Mouse (Mus musculus) midbrain, embryonic 14.5 days (tissue): ENCODE measurements at regions not wholly inside any gene's neighbourhood (a gene's known extent, or its start where the extent isn't known, plus 50 kb on each side); places are given as distances from the start of the nearest gene placed in this dataset.
"Not testable (repeated sequence)": the region's sequence is repeated elsewhere in the genome, so short reads cannot be mapped to it uniquely, and the experiment has no call there.

Source experiments
- ATAC-seq: fragments of 200-750 bp; cut with Nextera tagmentation; 2 replicates; pipeline ENCODE4 v1.8.0; 2017; ENCODE audit warnings: moderate number of reproducible peaks, moderate library complexity; ENCODE audit not compliant: low FRiP score, low TSS enrichment
- DNase-seq: peaks from one replicate; pipeline ENCODE4 v3.0.0-alpha.2; 2015
- H3K27ac ChIP-seq: fragments of 300-500 bp; sonication (generic); replicated peaks from 2 replicates; pipeline ENCODE4 v1.5.1; 2014; ENCODE audit warnings: mild to moderate bottlenecking, low read depth, low read length, moderate library complexity
- H3K27me3 ChIP-seq: fragments of 300-500 bp; sonication (generic); 2 replicates; pipeline ENCODE4 v1.6.1; 2014; ENCODE audit warnings: low read length, control low read depth, mixed read lengths; ENCODE audit not compliant: control insufficient read depth, insufficient read depth
- H3K36me3 ChIP-seq: fragments of 300-500 bp; sonication (generic); 2 replicates; pipeline ENCODE4 v1.6.1; 2014; ENCODE audit warnings: low read length, control low read depth; ENCODE audit not compliant: control insufficient read depth, insufficient read depth
- H3K4me1 ChIP-seq: fragments of 300-500 bp; sonication (generic); 2 replicates; pipeline ENCODE4 v1.6.1; 2014; ENCODE audit warnings: mild to moderate bottlenecking, antibody characterized with exemption, low read length, control low read depth; ENCODE audit not compliant: control insufficient read depth, insufficient read depth
- H3K4me2 ChIP-seq: fragments of 300-500 bp; sonication (generic); 2 replicates; pipeline ENCODE4 v1.6.1; 2014; ENCODE audit warnings: mild to moderate bottlenecking, low read length, moderate library complexity
- H3K4me3 ChIP-seq: fragments of 300-500 bp; sonication (generic); replicated peaks from 2 replicates; pipeline ENCODE4 v1.5.1; 2014; ENCODE audit warnings: low read depth, low read length
- H3K9ac ChIP-seq: fragments of 300-500 bp; sonication (generic); replicated peaks from 2 replicates; pipeline ENCODE4 v1.6.1; 2014; ENCODE audit warnings: mild to moderate bottlenecking, low read length, moderate library complexity
- H3K9me3 ChIP-seq: fragments of 300-500 bp; sonication (generic); 2 replicates; pipeline ENCODE4 v1.6.1; 2016; ENCODE audit warnings: low read length, control low read depth, mixed read lengths; ENCODE audit not compliant: control insufficient read depth
- WGBS: fragments of 180-500 bp; shearing (Covaris S2); extraction: QIAGEN DNeasy Blood & Tissue Kit; methylation state at CpG from one replicate; pipeline ENCODE4 v1.1.7; 2014; 5-methylcytosine and 5-hydroxymethylcytosine counted together

GRCm38 (mm10) chr3:83480176-83480575 lies 285.9 kb upstream of the Sfrp2 start:
- Histone ChIP-seq H3K4me3 (no peak overlapping the region), H3K36me3 (no peaks in the 10 kb centered on the region), H3K4me1 (no peaks in the 10 kb centered on the region), H3K4me2 (no peak overlapping the region), H3K27me3 (no peaks in the 10 kb centered on the region), H3K9me3 (no peaks in the 10 kb centered on the region), H3K9ac (no peak overlapping the region), H3K27ac (no peak overlapping the region)
- DNase-seq, result no peak
- 53% methylated on average over 1 of the region's 1 CpGs for WGBS
- no peak for ATAC-seq

- no peaks in the 10 kb centered on the region for H3K27me3 ChIP-seq
- H3K9me3 ChIP-seq, result no peaks in the 10 kb centered on the region
- H3K27ac ChIP-seq, result no peak overlapping the region
- H3K36me3 ChIP-seq, result no peaks in the 10 kb centered on the region
- no peak for ATAC-seq
- DNase-seq, result no peak
- no peak overlapping the region for H3K9ac ChIP-seq
- no peak overlapping the region for H3K4me2 ChIP-seq
- no peak overlapping the region for H3K4me3 ChIP-seq
- no peaks in the 10 kb centered on the region for H3K4me1 ChIP-seq
- 81% methylated on average over 7 of the region's 7 CpGs for WGBS
Observed at GRCm38 (mm10) chr3:83486192-83486716, 279.9 kb upstream of the Sfrp2 start.

- no peak for ATAC-seq
- H3K36me3 ChIP-seq, result no peaks in the 10 kb centered on the region
- H3K9ac ChIP-seq, result no peak overlapping the region
- H3K27me3 ChIP-seq, result no peaks in the 10 kb centered on the region
- DNase-seq, result peak; percentile 7
- no peak overlapping the region for H3K27ac ChIP-seq
- no peak overlapping the region for H3K4me3 ChIP-seq
- no peaks in the 10 kb centered on the region for H3K4me1 ChIP-seq
- H3K9me3 ChIP-seq, result no peaks in the 10 kb centered on the region
- WGBS, result 15% methylated on average over 1 of the region's 1 CpGs
- no peak overlapping the region for H3K4me2 ChIP-seq
Observed at GRCm38 (mm10) chr3:83495584-83495983, 270.5 kb upstream of the Sfrp2 start.

- Histone ChIP-seq H3K9ac (no peak overlapping the region), H3K4me2 (no peak overlapping the region), H3K36me3 (no peaks in the 10 kb centered on the region), H3K27ac (no peak overlapping the region), H3K4me3 (no peak overlapping the region), H3K27me3 (no peaks in the 10 kb centered on the region), H3K9me3 (no peaks in the 10 kb centered on the region), H3K4me1 (no peaks in the 10 kb centered on the region)
- DNase-seq, result peak; percentile 13
- 12% methylated on average over 7 of the region's 7 CpGs for WGBS
- no peak for ATAC-seq
Observed at GRCm38 (mm10) chr3:83503901-83504300, 262.2 kb upstream of the Sfrp2 start.

GRCm38 (mm10) chr3:83516614-83517013 lies 249.5 kb upstream of the Sfrp2 start:
- Histone ChIP-seq H3K4me1 (no peaks in the 10 kb centered on the region), H3K9ac (no peak overlapping the region), H3K4me3 (no peak overlapping the region), H3K27me3 (no peaks in the 10 kb centered on the region), H3K4me2 (no peak overlapping the region), H3K36me3 (no peaks in the 10 kb centered on the region), H3K9me3 (no peaks in the 10 kb centered on the region), H3K27ac (no peak overlapping the region)
- DNase-seq, result no peak
- 72% methylated on average over 4 of the region's 4 CpGs for WGBS
- ATAC-seq, result no peak

- H3K9ac ChIP-seq, result no peak overlapping the region
- H3K36me3 ChIP-seq, result no peaks in the 10 kb centered on the region
- no peak overlapping the region for H3K4me2 ChIP-seq
- no peaks in the 10 kb centered on the region for H3K4me1 ChIP-seq
- no peak overlapping the region for H3K27ac ChIP-seq
- DNase-seq (peak; percentile 40), ATAC-seq (no peak)
- H3K4me3 ChIP-seq, result no peak overlapping the region
- H3K27me3 ChIP-seq, result no peaks in the 10 kb centered on the region
- WGBS, result 81% methylated on average over 6 of the region's 6 CpGs
- H3K9me3 ChIP-seq, result no peaks in the 10 kb centered on the region
Observed at GRCm38 (mm10) chr3:83517914-83518635, 248.0 kb upstream of the Sfrp2 start.

- DNase-seq (no peak), ATAC-seq (no peak)
- Histone ChIP-seq H3K9ac (no peak overlapping the region), H3K9me3 (no peaks in the 10 kb centered on the region), H3K36me3 (no peaks in the 10 kb centered on the region), H3K27me3 (no peaks in the 10 kb centered on the region), H3K4me2 (no peak overlapping the region), H3K4me3 (no peak overlapping the region), H3K4me1 (no peaks in the 10 kb centered on the region), H3K27ac (no peak overlapping the region)
- whole genome bisulfite sequencing, result 80% methylated on average over 4 of the region's 4 CpGs
Observed at GRCm38 (mm10) chr3:83530243-83530847, 235.8 kb upstream of the Sfrp2 start.

GRCm38 (mm10) chr3:83536624-83537023 lies 229.5 kb upstream of the Sfrp2 start:
- not testable (repeated sequence) for H3K9ac ChIP-seq, ATAC-seq, H3K4me2 ChIP-seq, H3K9me3 ChIP-seq, H3K27me3 ChIP-seq, DNase-seq, H3K27ac ChIP-seq, H3K4me3 ChIP-seq, H3K4me1 ChIP-seq, H3K36me3 ChIP-seq
- 85% methylated on average over 5 of the region's 5 CpGs for WGBS

- Histone ChIP-seq H3K27ac (no peak overlapping the region), H3K27me3 (no peaks in the 10 kb centered on the region), H3K4me2 (no peak overlapping the region), H3K9me3 (no peaks in the 10 kb centered on the region), H3K4me1 (no peaks in the 10 kb centered on the region), H3K4me3 (no peak overlapping the region), H3K36me3 (no peaks in the 10 kb centered on the region), H3K9ac (no peak overlapping the region)
- 91% methylated on average over 4 of the region's 4 CpGs for WGBS
- ATAC-seq (no peak), DNase-seq (no peak)
Observed at GRCm38 (mm10) chr3:83537231-83537630, 228.9 kb upstream of the Sfrp2 start.
